Mouse (Mus musculus): ENCODE measurements around the gene Rae1. TPM values are rescaled to one million over a fixed set of nuclear protein-coding genes. Genes with fewer than 3 reads are reported as not detected.

The Rae1 gene
- polyA plus RNA-seq (2012; rRNA removed; ENCODE audit: low replicate concordance): 53.9 and 63.6 TPM in 2 replicates

GRCm38 (mm10) chr2:172999630-173000284 lies at the start of gene Rae1:
TSS of gene Rae1 (plus strand) at chr2:173000117.

GRCm38 (mm10) chr2:172977409-172978130 lies 22.3 kb upstream of the Rae1 start, which contains the start of gene Spo11:
TSS of gene Spo11 (plus strand) at chr2:172977700.

GRCm38 (mm10) chr2:173020430-173020829 lies 20.5 kb downstream of the Rae1 start, which contains the start of gene Rbm38:
TSS of gene Rbm38 (plus strand) at chr2:173020498.

Other genes starting within 250 kb of the Rae1 start
- gene Bmp7, start 59.8 kb upstream of the Rae1 start, polyA plus RNA-seq (2012; rRNA removed; ENCODE audit: low replicate concordance): 7.5 and 12.0 TPM in 2 replicates
- 0.48 and 0.59 TPM in 2 replicates for gene Spo11, start 22.4 kb upstream of the Rae1 start, polyA plus RNA-seq (2012; rRNA removed; ENCODE audit: low replicate concordance)
- gene Rbm38, start 20.4 kb downstream of the Rae1 start, polyA plus RNA-seq (2012; rRNA removed; ENCODE audit: low replicate concordance): 380 and 570 TPM in 2 replicates
- gene Ctcfl, start 119.4 kb downstream of the Rae1 start, polyA plus RNA-seq (2012; rRNA removed; ENCODE audit: low replicate concordance): 0.04 TPM in 1 of 2 replicates, not detected in the other
- gene Pck1, start 152.9 kb downstream of the Rae1 start, polyA plus RNA-seq (2012; rRNA removed; ENCODE audit: low replicate concordance): 108 and 111 TPM in 2 replicates
- 18.4 and 22.2 TPM in 2 replicates for gene Zbp1, start 218.8 kb downstream of the Rae1 start, polyA plus RNA-seq (2012; rRNA removed; ENCODE audit: low replicate concordance)